Mouse (Mus musculus) ovary, adult 18-20 months (tissue): ENCODE measurements at regions not wholly inside any gene's neighbourhood (a gene's known extent, or its start where the extent isn't known, plus 50 kb on each side); places are given as distances from the start of the nearest gene placed in this dataset.
A peak's percentile ranks its signal among the peaks of the same experiment; 100 is the strongest.
"Not testable (repeated sequence)": the region's sequence is repeated elsewhere in the genome, so short reads cannot be mapped to it uniquely, and the experiment has no call there.

Experiments used
- DNase-seq: peaks from one replicate; pipeline ENCODE4 v3.0.0; 2022; ENCODE audit warnings: low spot score, mixed read lengths

GRCm38 (mm10) chr13:68451521-68451920 lies 130.4 kb downstream of the Mtrr start:
- DNase-seq: not testable (repeated sequence)

DNA sequence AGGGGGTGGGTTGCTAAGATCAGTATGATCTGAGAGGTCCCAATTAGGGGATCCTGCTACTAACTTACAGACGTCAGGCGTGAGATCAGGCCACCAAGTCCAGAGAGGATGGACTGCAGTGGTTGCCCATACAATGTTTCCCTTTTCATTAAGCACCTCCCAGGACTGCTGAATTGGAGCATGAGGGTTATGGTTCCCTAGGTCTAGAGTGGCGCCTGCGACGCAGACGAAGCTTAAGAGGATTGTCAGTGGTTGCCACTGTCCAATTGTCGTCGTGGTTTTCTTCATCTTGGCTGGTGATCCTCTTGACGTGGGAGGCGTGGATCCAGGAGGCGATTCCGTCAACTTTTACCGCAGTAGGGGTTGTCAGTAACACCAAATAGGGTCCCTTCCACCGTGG lies 137.6 kb downstream of the Mtrr start:
- DNase-seq: peak; percentile 7
